Mouse (Mus musculus): Measurements from ENCODE around the gene Gm9821.
A peak's percentile ranks its signal among the peaks of the same experiment; 100 is the strongest.

Gm9821 gene

GRCm38 (mm10) chr2:91926949-91927348, 18.6 kb upstream of the Gm9821 start, which contains the start of gene Chrm4:
Chrm4 (plus strand) TSS chr2:91927249.
- DNase-seq (ENCODE audit: low spot score): no peak

DNA sequence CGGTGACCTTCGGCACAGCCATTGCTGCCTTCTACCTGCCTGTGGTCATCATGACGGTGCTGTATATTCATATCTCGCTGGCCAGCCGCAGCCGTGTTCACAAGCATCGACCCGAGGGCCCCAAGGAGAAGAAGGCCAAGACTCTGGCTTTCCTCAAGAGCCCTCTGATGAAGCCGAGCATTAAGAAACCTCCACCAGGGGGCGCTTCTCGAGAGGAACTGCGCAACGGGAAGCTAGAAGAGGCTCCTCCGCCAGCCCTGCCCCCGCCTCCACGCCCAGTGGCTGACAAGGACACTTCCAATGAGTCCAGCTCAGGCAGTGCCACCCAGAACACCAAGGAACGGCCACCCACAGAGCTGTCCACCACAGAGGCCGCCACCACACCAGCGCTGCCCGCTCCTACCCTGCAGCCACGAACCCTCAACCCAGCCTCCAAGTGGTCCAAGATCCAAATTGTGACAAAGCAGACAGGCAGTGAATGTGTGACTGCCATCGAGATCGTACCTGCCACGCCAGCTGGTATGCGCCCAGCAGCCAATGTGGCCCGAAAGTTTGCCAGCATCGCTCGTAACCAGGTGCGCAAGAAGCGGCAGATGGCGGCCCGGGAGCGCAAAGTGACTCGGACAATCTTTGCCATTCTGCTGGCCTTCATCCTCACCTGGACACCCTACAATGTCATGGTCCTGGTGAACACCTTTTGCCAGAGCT, 17.5 kb upstream of the Gm9821 start:
- DNase-seq (ENCODE audit: low spot score): peak; percentile 76

DNA sequence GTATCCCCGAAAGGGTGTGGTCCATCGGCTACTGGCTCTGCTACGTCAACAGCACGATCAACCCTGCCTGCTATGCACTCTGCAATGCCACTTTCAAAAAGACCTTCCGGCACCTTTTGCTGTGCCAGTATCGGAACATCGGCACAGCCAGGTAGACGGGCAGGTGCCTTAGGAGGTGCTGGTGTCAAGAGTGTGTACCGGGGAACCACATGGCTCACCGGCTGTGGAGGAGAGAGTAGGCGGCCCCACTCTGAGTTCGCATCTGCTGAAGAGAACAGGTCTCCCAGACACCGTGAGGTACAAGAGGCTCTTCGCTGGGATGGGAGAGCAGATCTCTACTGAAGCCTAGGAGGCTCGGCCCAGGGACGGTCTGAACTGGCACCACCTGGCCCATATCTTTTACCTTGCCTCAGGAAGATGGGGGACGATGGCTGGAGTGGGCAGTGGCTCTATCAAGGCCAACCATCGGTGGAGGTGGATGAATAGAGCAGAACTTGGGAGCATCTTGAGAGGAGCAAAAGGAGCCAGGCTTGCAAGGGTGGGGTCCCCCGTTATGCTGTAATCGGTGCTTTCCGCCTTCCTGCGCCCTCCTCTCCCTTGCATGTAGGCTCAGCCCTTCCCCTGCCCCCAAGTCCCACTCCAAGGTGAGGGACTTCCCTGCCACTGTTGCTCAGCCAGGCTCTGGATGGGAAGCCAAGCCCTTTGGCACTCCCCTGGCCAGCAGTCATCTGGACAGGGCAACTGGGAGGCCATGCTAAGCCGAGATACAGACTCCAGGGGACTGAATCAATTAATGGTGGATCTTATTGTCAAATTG, 16.8 kb upstream of the Gm9821 start:
- no peak for DNase-seq (ENCODE audit: low spot score)

DNA sequence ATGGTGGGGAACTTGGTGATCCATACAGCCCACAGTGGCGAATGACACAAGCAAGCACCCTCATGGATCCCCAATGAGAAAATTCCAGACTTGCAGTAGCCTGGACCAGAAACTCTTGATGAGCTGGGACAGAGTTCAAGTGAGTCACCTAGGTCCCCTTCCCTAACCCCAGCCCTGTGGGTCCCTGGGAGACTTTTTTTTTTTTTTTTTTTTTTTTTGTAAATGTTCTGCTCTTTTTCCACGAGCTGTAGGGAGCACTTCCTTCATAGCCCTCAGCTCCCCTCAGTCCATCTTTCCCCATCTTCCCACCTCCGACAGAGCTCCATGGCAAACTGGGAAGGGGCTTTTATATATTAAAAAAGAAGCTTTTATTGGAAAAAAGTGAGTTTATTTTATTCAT, 16.0 kb upstream of the Gm9821 start:
- DNase-seq (ENCODE audit: low spot score): no peak

- DNase-seq (ENCODE audit: low spot score): peak; percentile 63
Observed at GRCm38 (mm10) chr2:91929936-91930335, 15.6 kb upstream of the Gm9821 start.

GRCm38 (mm10) chr2:91930761-91931291, 14.7 kb upstream of the Gm9821 start:
- no peak for DNase-seq (ENCODE audit: low spot score)

- no peak for DNase-seq (ENCODE audit: low spot score)
Observed at GRCm38 (mm10) chr2:91931328-91932159, 14.0 kb upstream of the Gm9821 start.

GRCm38 (mm10) chr2:91932160-91932711, 13.3 kb upstream of the Gm9821 start, which contains the start of gene Mdk:
Mdk (minus strand) TSS chr2:91932297.
- DNase-seq (ENCODE audit: low spot score): no peak

- DNase-seq (ENCODE audit: low spot score): no peak
Observed at GRCm38 (mm10) chr2:91932737-91933350, 12.7 kb upstream of the Gm9821 start.

GRCm38 (mm10) chr2:91933471-91933870, 12.0 kb upstream of the Gm9821 start:
- no peak for DNase-seq (ENCODE audit: low spot score)

GRCm38 (mm10) chr2:91934016-91934415, 11.5 kb upstream of the Gm9821 start:
- DNase-seq (ENCODE audit: low spot score): no peak

GRCm38 (mm10) chr2:91934826-91935525, 10.5 kb upstream of the Gm9821 start:
- no peak for DNase-seq (ENCODE audit: low spot score)

- no peak for DNase-seq (ENCODE audit: low spot score)
Observed at GRCm38 (mm10) chr2:91936154-91936553, 9.3 kb upstream of the Gm9821 start.

GRCm38 (mm10) chr2:91939303-91939935, 6.1 kb upstream of the Gm9821 start:
- DNase-seq (ENCODE audit: low spot score): no peak

- DNase-seq (ENCODE audit: low spot score): no peak
Observed at GRCm38 (mm10) chr2:91942356-91942755, 3.1 kb upstream of the Gm9821 start.

GRCm38 (mm10) chr2:91944170-91944950, 1.1 kb upstream of the Gm9821 start:
- DNase-seq (ENCODE audit: low spot score): peak; percentile 75

DNA sequence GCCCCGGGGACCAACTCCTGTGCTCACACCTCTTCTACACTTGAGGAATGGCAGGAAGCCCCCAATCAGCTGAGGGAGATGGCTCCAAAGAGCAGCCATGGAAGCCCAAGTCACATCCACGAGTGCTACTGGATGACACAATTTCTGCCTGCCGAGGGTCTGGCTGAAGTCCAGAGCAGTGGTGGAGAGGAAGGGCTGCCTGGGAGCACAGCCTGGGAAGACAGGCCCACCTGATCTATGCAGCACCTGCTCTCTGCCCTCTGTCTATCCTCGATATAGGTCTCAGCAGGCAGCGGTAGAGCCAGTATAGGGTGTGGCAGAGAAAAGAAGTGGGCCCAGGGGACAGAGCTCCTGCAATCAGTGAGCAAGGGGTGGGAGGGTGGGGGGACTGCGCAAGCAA, 1.3 kb downstream of the Gm9821 start:
- DNase-seq (ENCODE audit: low spot score): no peak

DNA sequence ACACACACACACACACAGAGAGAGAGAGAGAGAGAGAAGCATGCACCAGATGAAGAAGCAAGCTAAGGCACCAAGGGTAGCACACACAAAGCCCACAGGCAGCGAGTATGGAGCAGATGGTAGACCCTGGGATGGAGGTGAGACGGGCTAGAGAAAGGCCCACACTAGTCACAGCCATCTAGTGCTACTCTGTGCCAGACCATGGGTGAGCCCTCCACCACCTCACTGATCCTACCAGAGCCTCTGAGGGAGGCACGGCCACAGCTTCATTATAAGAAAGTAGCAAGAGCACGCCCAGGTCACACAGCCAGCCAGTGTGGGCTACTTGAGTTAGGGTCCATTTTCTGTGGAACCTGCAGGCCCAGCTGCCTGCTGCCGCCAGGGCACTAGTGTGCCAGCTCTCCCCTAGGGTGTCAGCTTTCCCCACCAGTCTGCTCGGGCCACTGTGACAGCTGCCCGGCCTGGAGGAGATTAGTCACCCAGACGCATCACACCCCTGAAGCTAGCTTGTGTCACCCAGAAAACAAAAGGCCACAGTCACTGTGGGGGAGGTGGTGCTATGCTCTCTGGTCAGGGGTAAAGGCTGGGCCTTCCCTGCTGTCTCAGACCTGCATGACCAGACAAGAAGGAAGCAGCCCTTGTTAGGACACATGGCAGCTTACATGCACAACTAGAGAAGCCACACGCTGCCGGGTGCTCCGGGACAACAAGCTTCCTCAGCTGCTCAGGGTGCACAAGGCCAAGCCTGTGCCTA, 2.1 kb downstream of the Gm9821 start:
- no peak for DNase-seq (ENCODE audit: low spot score)

- DNase-seq (ENCODE audit: low spot score): no peak
Observed at GRCm38 (mm10) chr2:91948151-91948509, 2.6 kb downstream of the Gm9821 start.
